Mouse (Mus musculus) hindbrain, postnatal 0 days (tissue): ENCODE data around the gene Smg6. TPM values are rescaled to one million over a fixed set of nuclear protein-coding genes. Genes with fewer than 3 reads are reported as not detected.
A peak's percentile ranks its signal among the peaks of the same experiment; 100 is the strongest.

Experiments
- ATAC-seq: fragments of 200-750 bp; cut with Nextera tagmentation; 2 replicates; pipeline ENCODE4 v1.8.0; 2017; ENCODE audit warnings: mild to moderate bottlenecking, moderate TSS enrichment, moderate library complexity
- DNase-seq: peaks from one replicate; pipeline ENCODE4 v3.0.0-alpha.2; 2015; ENCODE audit warnings: low spot score
- H3K27ac ChIP-seq: fragments of 300-500 bp; sonication (generic); 2 replicates; pipeline ENCODE4 v1.5.1; 2014; ENCODE audit warnings: mild to moderate bottlenecking
- H3K27me3 ChIP-seq: fragments of 300-500 bp; sonication (generic); 2 replicates; pipeline ENCODE4 v1.6.1; 2014; ENCODE audit warnings: low read length, mixed read lengths; ENCODE audit not compliant: insufficient read depth
- H3K36me3 ChIP-seq: fragments of 300-500 bp; sonication (generic); 2 replicates; pipeline ENCODE4 v1.6.1; 2014; ENCODE audit warnings: low read length, mixed read lengths; ENCODE audit not compliant: insufficient read depth
- H3K4me1 ChIP-seq: fragments of 300-500 bp; sonication (generic); 2 replicates; pipeline ENCODE4 v1.6.1; 2014; ENCODE audit warnings: antibody characterized with exemption, low read length, mixed read lengths; ENCODE audit not compliant: insufficient read depth
- H3K4me2 ChIP-seq: fragments of 300-500 bp; sonication (generic); 2 replicates; pipeline ENCODE4 v1.6.1; 2014; ENCODE audit warnings: low read depth, mild to moderate bottlenecking, low read length, moderate library complexity, mixed read lengths
- H3K4me3 ChIP-seq: fragments of 300-500 bp; sonication (generic); 2 replicates; pipeline ENCODE4 v1.5.1; 2014; ENCODE audit warnings: low read length
- H3K9ac ChIP-seq: fragments of 300-500 bp; sonication (generic); replicated peaks from 2 replicates; pipeline ENCODE4 v1.6.1; 2014; ENCODE audit warnings: mild to moderate bottlenecking, low read length, moderate library complexity, mixed read lengths
- H3K9me3 ChIP-seq: fragments of 300-500 bp; sonication (generic); 2 replicates; pipeline ENCODE4 v1.6.1; 2016; ENCODE audit warnings: low read length, mixed read lengths
- CTCF ChIP-seq: IDR thresholded peaks from 2 replicates; pipeline ENCODE4 v1.5.1; 2016; ENCODE audit warnings: antibody characterized with exemption, control low read depth, low read depth
- WGBS: fragments of 180-500 bp; shearing (Covaris S2); extraction: QIAGEN DNeasy Blood & Tissue Kit; methylation state at CpG from one replicate; pipeline ENCODE4 v1.1.7; 2014; 5-methylcytosine and 5-hydroxymethylcytosine counted together
- polyA plus RNA-seq: library from polyadenylated mRNA; unstranded; fragments of >200 nt; fragmentation: Nextera tagmentation; extraction: Ambion mirVana; gene quantifications from 2 replicates; pipeline ENCODE4 v1.2.1, GENCODE M21; 2015
- total RNA-seq: library from RNA; depleted of rRNA; stranded (reverse); fragments of >200 nt; gene quantifications from 2 replicates; pipeline ENCODE4 v1.2.3, GENCODE M21; 2014

The Smg6 gene
- total and polyA plus RNA-seq, 2 experiments from 2014 or later = 10.0 to 27.8 TPM

- Histone ChIP-seq H3K4me1 (no peaks in the 10 kb centered on the region), H3K27ac (no peak overlapping the region), H3K36me3 (peaks cover 4% of the 10 kb centered on the region; the same call in 1 of the 2 replicates), H3K9ac (no peak overlapping the region), H3K4me3 (no peak overlapping the region), H3K9me3 (no peaks in the 10 kb centered on the region), H3K4me2 (no peak overlapping the region), H3K27me3 (no peaks in the 10 kb centered on the region)
- no peak for ATAC-seq
- no peak for TF ChIP-seq CTCF
- DNase-seq = no peak
- 78% methylated on average over 2 of the region's 2 CpGs for WGBS
These were observed 124.2 kb downstream of the Smg6 start for GRCm38 (mm10) chr11:75049807-75050206.

- TF ChIP-seq CTCF = no peak
- Histone ChIP-seq H3K4me1 (no peaks in the 10 kb centered on the region), H3K27ac (no peak overlapping the region; the same call in 1 of the 2 replicates)
These were observed 125.6 kb downstream of the Smg6 start for GRCm38 (mm10) chr11:75051239-75051638.

GRCm38 (mm10) chr11:75051712-75052550 is 126.3 kb downstream of the Smg6 start:
- no peaks in the 10 kb centered on the region for H3K27me3 ChIP-seq
- no peak overlapping the region; the same call in 1 of the 2 replicates for H3K27ac ChIP-seq
- no peak overlapping the region for H3K9ac ChIP-seq
- TF ChIP-seq CTCF = no peak
- H3K4me3 ChIP-seq = no peak overlapping the region
- DNase-seq (peak; percentile 7), ATAC-seq (no peak)
- no peaks in the 10 kb centered on the region for H3K4me1 ChIP-seq
- peaks cover 4% of the 10 kb centered on the region; the same call in 1 of the 2 replicates for H3K36me3 ChIP-seq
- WGBS = 71% methylated on average over 13 of the region's 13 CpGs
- no peaks in the 10 kb centered on the region for H3K9me3 ChIP-seq
- H3K4me2 ChIP-seq = no peak overlapping the region

More at GRCm38 (mm10) chr11:75051239-75051638, 125.6 kb downstream of the Smg6 start:
- WGBS = 75% methylated on average over 1 of the region's 1 CpGs
- Histone ChIP-seq H3K27me3 (no peaks in the 10 kb centered on the region), H3K36me3 (peaks cover 4% of the 10 kb centered on the region; the same call in 1 of the 2 replicates), H3K4me3 (no peak overlapping the region), H3K9me3 (no peaks in the 10 kb centered on the region), H3K4me2 (no peak overlapping the region), H3K9ac (no peak overlapping the region)
- no peak for DNase-seq
- no peak for ATAC-seq

DNA sequence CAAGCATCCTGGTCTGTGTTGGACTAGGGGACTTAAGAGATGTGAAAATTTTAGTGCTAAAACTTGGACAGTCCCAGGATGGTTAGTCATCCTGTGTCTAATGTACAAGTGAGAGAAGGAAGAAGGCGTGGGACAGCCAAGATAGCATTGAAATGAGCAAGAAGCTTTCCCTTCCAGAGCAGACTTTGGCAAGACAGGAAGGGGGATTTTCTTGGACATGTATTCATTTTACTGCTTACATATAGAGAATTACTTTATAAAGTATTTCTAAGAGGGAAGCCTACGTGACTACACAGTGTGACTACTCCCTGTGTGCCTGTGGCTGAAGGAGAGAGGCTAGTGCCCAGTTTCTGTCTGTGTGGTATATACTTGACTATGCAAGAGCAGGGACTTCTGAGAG is 127.4 kb downstream of the Smg6 start:
- Histone ChIP-seq H3K27ac (no peak overlapping the region), H3K9ac (no peak overlapping the region), H3K9me3 (no peaks in the 10 kb centered on the region), H3K4me1 (no peaks in the 10 kb centered on the region), H3K4me2 (no peak overlapping the region), H3K27me3 (no peaks in the 10 kb centered on the region), H3K4me3 (no peak overlapping the region), H3K36me3 (peaks cover 4% of the 10 kb centered on the region; the same call in 1 of the 2 replicates)
- no peak for TF ChIP-seq CTCF
- 87% methylated on average over 2 of the region's 2 CpGs for WGBS
- DNase-seq (no peak), ATAC-seq (no peak)

- no peak for TF ChIP-seq CTCF
- no peak for ATAC-seq
- no peak overlapping the region for H3K27ac ChIP-seq
- H3K9me3 ChIP-seq = no peaks in the 10 kb centered on the region
- WGBS = 70% methylated on average over 7 of the region's 7 CpGs
- H3K36me3 ChIP-seq = peaks cover 4% of the 10 kb centered on the region; the same call in 1 of the 2 replicates
- no peaks in the 10 kb centered on the region for H3K27me3 ChIP-seq
- no peak for DNase-seq
- H3K9ac ChIP-seq = no peak overlapping the region
- no peak overlapping the region for H3K4me2 ChIP-seq
- H3K4me3 ChIP-seq = no peak overlapping the region
- H3K4me1 ChIP-seq = no peaks in the 10 kb centered on the region
These were observed 128.1 kb downstream of the Smg6 start for GRCm38 (mm10) chr11:75053722-75054121.

- Histone ChIP-seq H3K4me1 (no peaks in the 10 kb centered on the region), H3K27me3 (no peaks in the 10 kb centered on the region), H3K4me3 (no peak overlapping the region), H3K36me3 (peaks cover 3% of the 10 kb centered on the region; the same call in 1 of the 2 replicates), H3K27ac (no peak overlapping the region), H3K4me2 (no peak overlapping the region), H3K9ac (no peak overlapping the region), H3K9me3 (no peaks in the 10 kb centered on the region)
- WGBS = 62% methylated on average over 5 of the region's 5 CpGs
- TF ChIP-seq CTCF = no peak
- no peak for ATAC-seq
- DNase-seq = no peak
These were observed 128.7 kb downstream of the Smg6 start for GRCm38 (mm10) chr11:75054184-75054877.
